ENCODE assay signal across 23 mouse cellular contexts in the genomic region with DNA sequence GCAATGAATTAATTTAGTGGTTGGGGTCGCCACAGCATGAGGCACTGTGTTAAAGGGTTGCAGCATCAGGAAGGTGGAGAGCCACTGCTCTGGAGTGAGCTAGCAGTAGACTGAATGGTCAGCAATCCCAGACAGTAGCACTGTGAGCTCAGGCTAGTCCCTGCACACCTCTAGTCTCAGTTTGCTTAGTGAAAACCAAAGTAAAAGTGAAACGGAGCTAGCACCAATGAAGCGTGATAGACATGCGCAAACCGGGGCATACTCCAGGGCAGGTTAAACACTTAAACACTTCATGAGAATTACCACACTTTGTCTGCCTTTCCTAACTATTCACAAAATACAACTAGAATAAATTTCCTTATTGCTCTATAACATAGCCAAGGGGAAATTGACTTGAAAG.
A peak's percentile ranks its signal among the peaks of the same experiment; 100 is the strongest.
DNase-seq lines count a peak whose midpoint lies in the region; ATAC-seq and TF ChIP-seq lines count a peak whose summit lies in the region.
"Had no signal": no experiment of that assay in that cellular context is flagged by ENCODE, and none has a peak within 500 bp of the region (broad histone marks: within the 10 kb centered on the region; RNA-seq: fewer than 3 reads in every experiment).

No protein-coding gene starts in this region.

- TF ChIP-seq CTCF in thymus, adult 2 months (IDR thresholded peaks at IDR 0.05; ENCODE audit: borderline replicate concordance, control insufficient read depth, extremely low read depth, insufficient read depth, low read length, poor library complexity) = no peak
- no peak for TF ChIP-seq CTCF in midbrain, postnatal 0 days (IDR thresholded peaks at IDR 0.05)

- H3K9ac ChIP-seq in lung, embryonic 16.5 days (ENCODE audit: low read length) = no peak overlapping the region
- no peak overlapping the region for H3K9ac ChIP-seq in midbrain, postnatal 0 days (replicated peaks; ENCODE audit: low read length, poor library complexity, severe bottlenecking)
- H3K9ac ChIP-seq: forebrain, embryonic 13.5 days; kidney, embryonic 15.5 days; limb, embryonic 12.5 days; liver, postnatal 0 days had no signal

- H3K9me3 ChIP-seq in lung, embryonic 16.5 days (ENCODE audit: control insufficient read depth, low read length) = no peaks in the 10 kb centered on the region
- H3K9me3 ChIP-seq in midbrain, postnatal 0 days (ENCODE audit: low read length) = no peaks in the 10 kb centered on the region
- H3K9me3 ChIP-seq: forebrain, embryonic 13.5 days; heart, embryonic 10.5 days; kidney, embryonic 15.5 days; limb, embryonic 12.5 days; midbrain, embryonic 10.5 days had no signal

- no peak for TF ChIP-seq POLR2A in thymus, adult 2 months (IDR thresholded peaks at IDR 0.05; ENCODE audit: control insufficient read depth, extremely low read depth, insufficient read depth, low read length, poor library complexity)

- ATAC-seq in lung, embryonic 16.5 days (ENCODE audit: low read depth) = no peak
- no peak for ATAC-seq in midbrain, postnatal 0 days (ENCODE audit: low FRiP score)
- ATAC-seq: forebrain, embryonic 13.5 days; hindbrain, embryonic 16.5 days; intestine, postnatal 0 days; liver, postnatal 0 days had no signal

- DNase-seq in lung, adult 18-20 months = no peak
- DNase-seq in thymus, adult 2 months = no peak
- DNase-seq in thymus, postnatal 4 days = no peak
- no peak for DNase-seq in adrenal gland, postnatal 14 days
- no peak for DNase-seq in cerebellum, postnatal 4 days (ENCODE audit: low spot score in 2 of 2)
- no peak for DNase-seq in midbrain, postnatal 0 days (ENCODE audit: low spot score)
- DNase-seq: adrenal gland, postnatal 10 days; cerebellum, adult 8-10 months; cerebellum, postnatal 36 days; gastrocnemius, adult 2 months; layer of hippocampus, postnatal 36 days; retina, postnatal 1 day had no signal

- no peaks in the 10 kb centered on the region for H3K27me3 ChIP-seq in lung, embryonic 16.5 days (ENCODE audit: control insufficient read depth, insufficient read depth, low read depth, low read length)
- no peaks in the 10 kb centered on the region for H3K27me3 ChIP-seq in thymus, adult 2 months (ENCODE audit: control insufficient read depth, insufficient read depth, low read length)
- H3K27me3 ChIP-seq in midbrain, postnatal 0 days (ENCODE audit: insufficient read depth, low read length) = no peaks in the 10 kb centered on the region
- H3K27me3 ChIP-seq: forebrain, embryonic 13.5 days; kidney, embryonic 15.5 days; limb, embryonic 12.5 days had no signal

- no peaks in the 10 kb centered on the region for H3K79me2 ChIP-seq in macrophage (ENCODE audit: inconsistent target)

- 73% methylated on average over 5 of the region's 5 CpGs for WGBS in lung, embryonic 16.5 days
- 42% methylated on average over 5 of the region's 5 CpGs for WGBS in thymus, adult 2 months
- 71% methylated on average over 5 of the region's 5 CpGs for WGBS in macrophage (ENCODE audit: missing documents)
- 92% methylated on average over 5 of the region's 5 CpGs for WGBS in midbrain, postnatal 0 days

- H3K27ac ChIP-seq in lung, embryonic 16.5 days (ENCODE audit: low read length) = peak overlapping the region; percentile 27; the same call in 1 of the 2 replicates
- H3K27ac ChIP-seq in thymus, adult 2 months (ENCODE audit: control insufficient read depth, insufficient read depth, low read length) = peak overlapping the region; percentile 79
- H3K27ac ChIP-seq in macrophage = peak overlapping the region; percentile 24; the same call in 1 of the 2 replicates
- H3K27ac ChIP-seq in midbrain, postnatal 0 days (ENCODE audit: low read depth, low read length) = no peak overlapping the region
- H3K27ac ChIP-seq: forebrain, embryonic 13.5 days; gastrocnemius, adult 2 months; kidney, embryonic 15.5 days; limb, embryonic 12.5 days; midbrain, embryonic 10.5 days had no signal

- H3K4me2 ChIP-seq in lung, embryonic 16.5 days (ENCODE audit: low read depth, low read length) = no peak overlapping the region
- no peak overlapping the region for H3K4me2 ChIP-seq in midbrain, postnatal 0 days (ENCODE audit: low read depth, low read length, poor library complexity, severe bottlenecking)
- H3K4me2 ChIP-seq: forebrain, embryonic 13.5 days; kidney, embryonic 15.5 days; limb, embryonic 12.5 days; liver, embryonic 11.5 days had no signal

- peaks cover 40% of the 10 kb centered on the region for H3K4me1 ChIP-seq in lung, embryonic 16.5 days (replicated peaks; ENCODE audit: control insufficient read depth, insufficient read depth, low read length)
- H3K4me1 ChIP-seq in thymus, adult 2 months (replicated peaks; ENCODE audit: control insufficient read depth, insufficient read depth, low read length) = peaks cover 33% of the 10 kb centered on the region
- no peaks in the 10 kb centered on the region; the same call in 1 of the 2 replicates for H3K4me1 ChIP-seq in midbrain, postnatal 0 days (ENCODE audit: insufficient read depth, low read length)

- no peaks in the 10 kb centered on the region for H3K36me3 ChIP-seq in lung, embryonic 16.5 days (ENCODE audit: control insufficient read depth, insufficient read depth, low read length)
- no peaks in the 10 kb centered on the region for H3K36me3 ChIP-seq in thymus, adult 2 months (ENCODE audit: control insufficient read depth, insufficient read depth, low read length)
- H3K36me3 ChIP-seq in macrophage (ENCODE audit: inconsistent target) = no peaks in the 10 kb centered on the region
- H3K36me3 ChIP-seq in midbrain, postnatal 0 days (ENCODE audit: insufficient read depth, low read length) = no peaks in the 10 kb centered on the region; the same call in 1 of the 2 replicates
- H3K36me3 ChIP-seq: heart, embryonic 10.5 days; kidney, embryonic 15.5 days; limb, embryonic 12.5 days; midbrain, embryonic 10.5 days had no signal

- H3K4me3 ChIP-seq in lung, embryonic 16.5 days (ENCODE audit: low read length) = no peak overlapping the region
- H3K4me3 ChIP-seq in thymus, adult 2 months (ENCODE audit: control insufficient read depth, insufficient read depth, low read length) = no peak overlapping the region
- H3K4me3 ChIP-seq in macrophage (ENCODE audit: inconsistent target) = no peak overlapping the region
- H3K4me3 ChIP-seq in midbrain, postnatal 0 days (ENCODE audit: low read depth, low read length) = no peak overlapping the region
- H3K4me3 ChIP-seq: forebrain, embryonic 13.5 days; gastrocnemius, adult 2 months; heart, embryonic 10.5 days; kidney, embryonic 15.5 days; limb, embryonic 12.5 days; midbrain, embryonic 10.5 days had no signal
